ENCODE assay signal across 8 mouse cellular contexts in genomic region chr6:127446436-127446890, GRCm38 (mm10). TPM values are rescaled to one million over a fixed set of nuclear protein-coding genes. Genes with fewer than 3 reads are reported as not detected.
DNase-seq lines count a peak whose midpoint lies in the region; ATAC-seq lines count a peak whose summit lies in the region.

TSS of gene Parp11 (plus strand) at chr6:127446840.

- H3K4me1 ChIP-seq in embryonic facial prominence, embryonic 13.5 days: no peaks in the 10 kb centered on the region
- 0 out of 2 replicates have a peak, but pooled peaks cover 6% of the 10 kb centered on the region for H3K4me1 ChIP-seq in heart, embryonic 10.5 days
- H3K4me1 ChIP-seq in kidney, embryonic 15.5 days: no peaks in the 10 kb centered on the region

- H3K36me3 ChIP-seq in embryonic facial prominence, embryonic 13.5 days: no peaks in the 10 kb centered on the region
- H3K36me3 ChIP-seq in heart, embryonic 10.5 days: no peaks in the 10 kb centered on the region
- no peaks in the 10 kb centered on the region for H3K36me3 ChIP-seq in kidney, embryonic 15.5 days

- peak; percentile 67 for DNase-seq in 416B (ENCODE audit: low read depth)
- peak; percentile 72 for DNase-seq in adrenal gland, postnatal 14 days
- no peak for DNase-seq in heart, embryonic 10.5 days (ENCODE audit: low spot score)
- DNase-seq in liver: peak; percentile 66
- DNase-seq in spleen, postnatal 36 days (ENCODE audit: low spot score in 2 of 2): peak; percentile 61 to 72

- peak within 1 kb of the TSS; percentile 34 for H3K4me2 ChIP-seq in embryonic facial prominence, embryonic 13.5 days
- peak within 1 kb of the TSS; percentile 17; the same call in 1 of the 2 replicates for H3K4me2 ChIP-seq in kidney, embryonic 15.5 days

- H3K27ac ChIP-seq in embryonic facial prominence, embryonic 13.5 days: no peak within 1 kb of the TSS
- H3K27ac ChIP-seq in heart, embryonic 10.5 days: no peak within 1 kb of the TSS
- no peak within 1 kb of the TSS for H3K27ac ChIP-seq in kidney, embryonic 15.5 days

- peak within 1 kb of the TSS; percentile 27; the same call in 1 of the 2 replicates for H3K9ac ChIP-seq in embryonic facial prominence, embryonic 13.5 days
- no peak within 1 kb of the TSS for H3K9ac ChIP-seq in kidney, embryonic 15.5 days

- H3K9me3 ChIP-seq in embryonic facial prominence, embryonic 13.5 days: no peaks in the 10 kb centered on the region
- H3K9me3 ChIP-seq in heart, embryonic 10.5 days: no peaks in the 10 kb centered on the region
- no peaks in the 10 kb centered on the region for H3K9me3 ChIP-seq in kidney, embryonic 15.5 days (replicated peaks)

- WGBS in embryonic facial prominence, embryonic 13.5 days: 13% methylated on average over 8 of the region's 8 CpGs
- 12% methylated on average over 8 of the region's 8 CpGs for WGBS in heart, embryonic 10.5 days
- 17% methylated on average over 8 of the region's 8 CpGs for WGBS in kidney, embryonic 15.5 days

- ATAC-seq in embryonic facial prominence, embryonic 13.5 days (ENCODE audit: insufficient number of reproducible peaks, insufficient read depth, low FRiP score, low TSS enrichment, low read depth): no peak
- ATAC-seq in kidney, embryonic 15.5 days (replicated peaks; ENCODE audit: low FRiP score): no peak
- peak; percentile 39 for ATAC-seq in monocyte, adult 5-6 weeks (replicated peaks; ENCODE audit: insufficient number of reproducible peaks, low FRiP score, low TSS enrichment, poor library complexity, severe bottlenecking)

- H3K4me3 ChIP-seq in embryonic facial prominence, embryonic 13.5 days: no peak within 1 kb of the TSS
- H3K4me3 ChIP-seq in heart, embryonic 10.5 days: no peak within 1 kb of the TSS
- peak within 1 kb of the TSS; percentile 11; the same call in 1 of the 2 replicates for H3K4me3 ChIP-seq in kidney, embryonic 15.5 days (replicated peaks)

- H3K27me3 ChIP-seq in embryonic facial prominence, embryonic 13.5 days: peaks cover 10% of the 10 kb centered on the region
- peaks cover 24% of the 10 kb centered on the region for H3K27me3 ChIP-seq in heart, embryonic 10.5 days (ENCODE audit: insufficient read depth, poor library complexity, severe bottlenecking)
- H3K27me3 ChIP-seq in kidney, embryonic 15.5 days: peaks cover 14% of the 10 kb centered on the region

RNA-seq across cellular contexts. Expression of gene Parp11, which starts in this region (rescaled TPM):
- total RNA-seq in adrenal gland, postnatal 14 days (2021): 20.2 and 23.1 TPM in 2 replicates
- 32.3 and 35.2 TPM in 2 replicates for polyA plus RNA-seq in embryonic facial prominence, embryonic 13.5 days (2015; fragmentation: Nextera tagmentation; extraction: Ambion mirVana)
- 19.1 and 22.7 TPM in 2 replicates for polyA plus RNA-seq in heart, embryonic 10.5 days (2016; fragmentation: Nextera tagmentation; extraction: Ambion mirVana)
- 23.9 and 28.4 TPM in 2 replicates for polyA plus RNA-seq in kidney, embryonic 15.5 days (2015; fragmentation: Nextera tagmentation; extraction: Ambion mirVana)
- total RNA-seq in monocyte, adult 5-6 weeks (2017): 16.5 to 49.2 TPM (median 31.2 TPM) in 3 replicates
